Mouse (Mus musculus) bone marrow macrophage, adult 2 months (primary cell): ENCODE results near the gene Tm7sf3.
A peak's percentile ranks its signal among the peaks of the same experiment; 100 is the strongest.

Experiments
- CTCF ChIP-seq: IDR thresholded peaks from 2 replicates; pipeline ENCODE4 v1.5.1; 2012; ENCODE audit warnings: low read depth, mild to moderate bottlenecking, low read length, moderate library complexity
- POLR2A ChIP-seq: IDR thresholded peaks from 2 replicates; pipeline ENCODE4 v1.6.1; 2012; ENCODE audit warnings: mild to moderate bottlenecking, low read depth, low read length, borderline replicate concordance

- TF ChIP-seq POLR2A (peak; percentile 24; the same call in 1 of the 2 replicates), CTCF (no peak)
Measured at GRCm38 (mm10) chr6:146577310-146578109, 65.1 kb downstream of the Tm7sf3 start, which contains the start of gene Ints13.
